Mouse (Mus musculus) heart, embryonic 12.5 days (tissue): ENCODE measurements at regions not wholly inside any gene's neighbourhood (a gene's known extent, or its start where the extent isn't known, plus 50 kb on each side); places are given as distances from the start of the nearest gene placed in this dataset.

Experiments used
- ATAC-seq: fragments of 200-750 bp; cut with Nextera tagmentation; 2 replicates; pipeline ENCODE4 v1.8.0; 2017; ENCODE audit warnings: moderate TSS enrichment, moderate library complexity; ENCODE audit not compliant: insufficient number of reproducible peaks, low FRiP score
- H3K27ac ChIP-seq: fragments of 300-500 bp; sonication (generic); 2 replicates; pipeline ENCODE4 v1.5.1; 2016; ENCODE audit warnings: mild to moderate bottlenecking, moderate library complexity; ENCODE audit not compliant: poor library complexity, severe bottlenecking
- H3K27me3 ChIP-seq: fragments of 300-500 bp; sonication (generic); replicated peaks from 2 replicates; pipeline ENCODE4 v1.6.1; 2016; ENCODE audit warnings: mild to moderate bottlenecking, moderate library complexity
- H3K36me3 ChIP-seq: fragments of 300-500 bp; sonication (generic); 2 replicates; pipeline ENCODE4 v1.6.1; 2016; ENCODE audit warnings: mild to moderate bottlenecking, moderate library complexity
- H3K4me1 ChIP-seq: fragments of 300-500 bp; sonication (generic); replicated peaks from 2 replicates; pipeline ENCODE4 v1.6.1; 2016; ENCODE audit warnings: mild to moderate bottlenecking
- H3K4me2 ChIP-seq: fragments of 300-500 bp; sonication (generic); 2 replicates; pipeline ENCODE4 v1.6.1; 2016; ENCODE audit warnings: mild to moderate bottlenecking, moderate library complexity
- H3K4me3 ChIP-seq: fragments of 300-500 bp; sonication (generic); 2 replicates; pipeline ENCODE4 v1.5.1; 2016; ENCODE audit warnings: mild to moderate bottlenecking
- H3K9ac ChIP-seq: fragments of 300-500 bp; sonication (generic); 2 replicates; pipeline ENCODE4 v1.6.1; 2016; ENCODE audit warnings: mild to moderate bottlenecking, moderate library complexity
- H3K9me3 ChIP-seq: fragments of 300-500 bp; sonication (generic); replicated peaks from 2 replicates; pipeline ENCODE4 v1.6.1; 2016; ENCODE audit warnings: mild to moderate bottlenecking, moderate library complexity
- WGBS: fragments of 180-500 bp; shearing (Covaris S2); methylation state at CpG from one replicate; pipeline ENCODE4 v1.1.7; 2016; 5-methylcytosine and 5-hydroxymethylcytosine counted together

GRCm38 (mm10) chr3:39888376-39888775 is 642.7 kb upstream of the Intu start:
- Histone ChIP-seq H3K36me3 (no peaks in the 10 kb centered on the region), H3K9me3 (no peaks in the 10 kb centered on the region), H3K27ac (no peak overlapping the region), H3K4me2 (no peak overlapping the region), H3K27me3 (no peaks in the 10 kb centered on the region), H3K4me1 (no peaks in the 10 kb centered on the region; the same call in 1 of the 2 replicates), H3K4me3 (no peak overlapping the region), H3K9ac (no peak overlapping the region)
- 51% methylated on average over 5 of the region's 5 CpGs for WGBS
- no peak for ATAC-seq

DNA sequence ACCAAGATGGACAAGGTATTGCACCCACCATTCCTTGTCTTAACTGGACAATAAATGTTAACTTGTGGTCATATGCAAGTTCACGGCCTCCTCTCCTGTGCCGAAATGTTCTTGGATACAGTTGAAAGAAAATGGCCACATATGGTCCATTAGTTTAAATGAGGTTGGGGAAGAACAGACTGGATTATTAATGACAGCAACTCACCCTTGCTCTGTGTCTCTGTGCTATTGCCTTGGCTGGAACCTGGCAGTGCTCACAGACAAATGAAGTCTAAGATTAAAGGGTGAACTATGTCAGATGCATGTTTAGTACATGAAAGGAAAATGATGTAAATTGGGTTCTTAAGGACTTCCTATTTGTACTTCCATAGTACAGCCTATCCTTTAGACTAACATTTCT is 641.9 kb upstream of the Intu start:
- no peak for ATAC-seq
- H3K4me2 ChIP-seq: no peak overlapping the region
- WGBS: 87% methylated on average over 2 of the region's 2 CpGs
- H3K27me3 ChIP-seq: no peaks in the 10 kb centered on the region
- no peak overlapping the region for H3K27ac ChIP-seq
- no peaks in the 10 kb centered on the region for H3K36me3 ChIP-seq
- H3K4me3 ChIP-seq: no peak overlapping the region
- H3K9ac ChIP-seq: no peak overlapping the region
- no peaks in the 10 kb centered on the region for H3K9me3 ChIP-seq
- no peaks in the 10 kb centered on the region; the same call in 1 of the 2 replicates for H3K4me1 ChIP-seq

- WGBS: 36% methylated on average over 5 of the region's 5 CpGs
- Histone ChIP-seq H3K9me3 (no peaks in the 10 kb centered on the region), H3K27me3 (no peaks in the 10 kb centered on the region), H3K27ac (no peak overlapping the region; the same call in 1 of the 2 replicates), H3K4me1 (peaks cover 4% of the 10 kb centered on the region; the same call in 1 of the 2 replicates), H3K9ac (no peak overlapping the region), H3K36me3 (no peaks in the 10 kb centered on the region), H3K4me3 (no peak overlapping the region), H3K4me2 (no peak overlapping the region)
- no peak for ATAC-seq
These were observed 632.1 kb upstream of the Intu start for GRCm38 (mm10) chr3:39898961-39899360.

DNA sequence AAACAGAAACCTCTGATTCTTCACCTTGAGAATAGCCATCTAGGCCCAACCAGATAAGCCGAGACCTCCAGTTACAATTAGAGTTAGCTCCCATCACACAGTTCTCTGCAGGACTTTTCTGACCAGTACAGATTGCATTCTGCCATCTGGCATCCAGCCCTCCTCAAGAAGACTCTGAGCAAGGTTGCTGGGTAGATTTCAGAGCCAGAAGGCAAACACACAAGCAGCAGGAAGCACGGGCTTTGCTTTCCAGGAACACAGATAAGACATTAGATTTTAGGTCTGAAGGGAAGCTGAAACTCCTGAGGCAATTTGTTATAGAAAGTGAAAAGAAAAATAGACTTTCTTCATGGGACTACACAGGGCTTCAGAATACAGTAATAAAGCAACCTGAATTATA is 630.9 kb upstream of the Intu start:
- H3K4me1 ChIP-seq: peaks cover 4% of the 10 kb centered on the region; the same call in 1 of the 2 replicates
- H3K27me3 ChIP-seq: no peaks in the 10 kb centered on the region
- H3K9me3 ChIP-seq: no peaks in the 10 kb centered on the region
- H3K4me2 ChIP-seq: no peak overlapping the region
- no peak overlapping the region for H3K27ac ChIP-seq
- no peaks in the 10 kb centered on the region for H3K36me3 ChIP-seq
- no peak for ATAC-seq
- H3K4me3 ChIP-seq: no peak overlapping the region
- H3K9ac ChIP-seq: no peak overlapping the region
- 36% methylated on average over 2 of the region's 2 CpGs for WGBS

GRCm38 (mm10) chr3:39904377-39904776 is 626.7 kb upstream of the Intu start:
- 43% methylated on average over 3 of the region's 3 CpGs for WGBS
- Histone ChIP-seq H3K36me3 (no peaks in the 10 kb centered on the region), H3K4me1 (peaks cover 4% of the 10 kb centered on the region; the same call in 1 of the 2 replicates), H3K27me3 (no peaks in the 10 kb centered on the region), H3K4me2 (no peak overlapping the region), H3K4me3 (no peak overlapping the region), H3K9ac (no peak overlapping the region), H3K9me3 (no peaks in the 10 kb centered on the region), H3K27ac (no peak overlapping the region)
- ATAC-seq: no peak

DNA sequence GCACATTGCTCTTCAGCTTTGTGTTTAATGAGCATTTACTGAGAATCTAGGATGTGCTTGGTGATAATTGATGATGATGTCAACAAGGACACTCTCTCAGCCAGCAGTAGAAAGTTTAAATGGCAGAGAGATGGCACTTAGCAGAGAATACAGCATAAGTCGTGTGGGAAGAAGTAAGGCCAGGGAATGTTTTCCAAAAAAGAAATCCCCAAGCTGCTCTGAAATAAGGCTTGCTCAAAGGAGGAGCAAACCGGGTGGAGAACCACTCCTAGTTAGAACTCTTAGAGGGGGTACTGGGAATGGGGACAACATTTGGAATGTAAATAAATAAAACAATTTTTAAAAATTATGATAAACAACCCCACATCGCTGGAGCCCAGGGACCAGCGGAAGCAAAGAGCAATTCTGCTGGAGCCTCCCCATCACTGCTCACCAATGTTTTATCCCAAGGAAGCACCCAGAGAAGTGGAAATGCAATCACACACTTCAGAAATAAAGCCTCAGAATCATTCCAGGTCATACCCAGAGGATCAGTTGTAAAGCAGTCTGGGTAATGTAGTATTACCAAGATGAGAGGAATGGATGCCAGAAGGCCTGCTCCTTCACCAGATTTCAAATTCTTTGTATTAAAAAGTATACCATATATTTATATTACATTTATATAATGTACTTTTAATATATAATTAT is 622.3 kb upstream of the Intu start:
- H3K4me3 ChIP-seq: no peak overlapping the region
- no peak for ATAC-seq
- WGBS: 77% methylated on average over 4 of the region's 4 CpGs

GRCm38 (mm10) chr3:39909642-39910041 is 621.4 kb upstream of the Intu start:
- Histone ChIP-seq H3K9ac (no peak overlapping the region), H3K27me3 (no peaks in the 10 kb centered on the region), H3K4me3 (no peak overlapping the region), H3K9me3 (no peaks in the 10 kb centered on the region), H3K4me1 (no peaks in the 10 kb centered on the region), H3K36me3 (no peaks in the 10 kb centered on the region), H3K4me2 (no peak overlapping the region), H3K27ac (no peak overlapping the region)
- 77% methylated on average over 1 of the region's 1 CpGs for WGBS
- ATAC-seq: no peak

More for the DNA sequence above, 622.3 kb upstream of the Intu start:
- H3K4me1 ChIP-seq: no peaks in the 10 kb centered on the region
- H3K27me3 ChIP-seq: no peaks in the 10 kb centered on the region
- no peak overlapping the region for H3K27ac ChIP-seq
- no peak overlapping the region for H3K4me2 ChIP-seq
- no peak overlapping the region for H3K9ac ChIP-seq
- no peaks in the 10 kb centered on the region for H3K36me3 ChIP-seq
- H3K9me3 ChIP-seq: no peaks in the 10 kb centered on the region

GRCm38 (mm10) chr3:39918601-39919000 is 612.5 kb upstream of the Intu start:
- no peak overlapping the region for H3K4me3 ChIP-seq
- 86% methylated on average over 2 of the region's 2 CpGs for WGBS
- no peak overlapping the region for H3K4me2 ChIP-seq
- no peak overlapping the region for H3K9ac ChIP-seq
- no peak for ATAC-seq
- no peaks in the 10 kb centered on the region for H3K9me3 ChIP-seq
- no peaks in the 10 kb centered on the region for H3K4me1 ChIP-seq
- H3K36me3 ChIP-seq: no peaks in the 10 kb centered on the region
- H3K27me3 ChIP-seq: no peaks in the 10 kb centered on the region
- H3K27ac ChIP-seq: no peak overlapping the region

GRCm38 (mm10) chr3:39925436-39925835 is 605.6 kb upstream of the Intu start:
- Histone ChIP-seq H3K27ac (no peak overlapping the region), H3K36me3 (no peaks in the 10 kb centered on the region), H3K4me3 (no peak overlapping the region), H3K9ac (no peak overlapping the region), H3K4me2 (no peak overlapping the region), H3K27me3 (no peaks in the 10 kb centered on the region), H3K4me1 (no peaks in the 10 kb centered on the region), H3K9me3 (peaks cover 3% of the 10 kb centered on the region; the same call in 1 of the 2 replicates)
- ATAC-seq: no peak
- WGBS: 79% methylated on average over 3 of the region's 3 CpGs

- 86% methylated on average over 2 of the region's 2 CpGs for WGBS
- no peaks in the 10 kb centered on the region for H3K27me3 ChIP-seq
- H3K4me2 ChIP-seq: no peak overlapping the region
- no peak for ATAC-seq
- peaks cover 3% of the 10 kb centered on the region; the same call in 1 of the 2 replicates for H3K9me3 ChIP-seq
- no peak overlapping the region for H3K4me3 ChIP-seq
- no peaks in the 10 kb centered on the region for H3K4me1 ChIP-seq
- H3K27ac ChIP-seq: no peak overlapping the region
- no peak overlapping the region for H3K9ac ChIP-seq
- no peaks in the 10 kb centered on the region for H3K36me3 ChIP-seq
These were observed 602.7 kb upstream of the Intu start for GRCm38 (mm10) chr3:39928421-39928820.

GRCm38 (mm10) chr3:39933372-39933771 is 597.7 kb upstream of the Intu start:
- ATAC-seq: no peak
- no peaks in the 10 kb centered on the region for H3K36me3 ChIP-seq
- no peak overlapping the region for H3K9ac ChIP-seq
- peaks cover 3% of the 10 kb centered on the region; the same call in 1 of the 2 replicates for H3K9me3 ChIP-seq
- H3K27me3 ChIP-seq: no peaks in the 10 kb centered on the region
- no peak overlapping the region for H3K4me3 ChIP-seq
- WGBS: 78% methylated on average over 3 of the region's 3 CpGs
- peaks cover 4% of the 10 kb centered on the region; the same call in 1 of the 2 replicates for H3K4me1 ChIP-seq
- no peak overlapping the region for H3K27ac ChIP-seq
- H3K4me2 ChIP-seq: no peak overlapping the region
